Mouse (Mus musculus) midbrain, postnatal 0 days (tissue): ENCODE results near the gene Ica1l. TPM values are rescaled to one million over a fixed set of nuclear protein-coding genes. Genes with fewer than 3 reads are reported as not detected.

Experiments used
- ATAC-seq: fragments of 200-750 bp; cut with Nextera tagmentation; 2 replicates; pipeline ENCODE4 v1.8.0; 2017; ENCODE audit warnings: moderate number of reproducible peaks, mild to moderate bottlenecking, moderate TSS enrichment, moderate library complexity; ENCODE audit not compliant: low FRiP score
- DNase-seq: peaks from one replicate; pipeline ENCODE4 v3.0.0-alpha.2; 2015; ENCODE audit warnings: low spot score
- H3K27ac ChIP-seq: fragments of 300-500 bp; sonication (generic); 2 replicates; pipeline ENCODE4 v1.5.1; 2014; ENCODE audit warnings: low read depth, mild to moderate bottlenecking, low read length, mixed read lengths
- H3K27me3 ChIP-seq: fragments of 300-500 bp; sonication (generic); 2 replicates; pipeline ENCODE4 v1.6.1; 2014; ENCODE audit warnings: low read length, control low read depth, mixed read lengths; ENCODE audit not compliant: insufficient read depth
- H3K36me3 ChIP-seq: fragments of 300-500 bp; sonication (generic); 2 replicates; pipeline ENCODE4 v1.6.1; 2014; ENCODE audit warnings: low read length, control low read depth, mixed read lengths; ENCODE audit not compliant: insufficient read depth
- H3K4me1 ChIP-seq: fragments of 300-500 bp; sonication (generic); 2 replicates; pipeline ENCODE4 v1.6.1; 2014; ENCODE audit warnings: mild to moderate bottlenecking, control low read depth, antibody characterized with exemption, low read length, mixed read lengths; ENCODE audit not compliant: insufficient read depth
- H3K4me2 ChIP-seq: fragments of 300-500 bp; sonication (generic); 2 replicates; pipeline ENCODE4 v1.6.1; 2014; ENCODE audit warnings: low read depth, mild to moderate bottlenecking, low read length, mixed read lengths; ENCODE audit not compliant: poor library complexity, severe bottlenecking
- H3K4me3 ChIP-seq: fragments of 300-500 bp; sonication (generic); 2 replicates; pipeline ENCODE4 v1.5.1; 2014; ENCODE audit warnings: low read depth, mild to moderate bottlenecking, low read length, moderate library complexity
- H3K9ac ChIP-seq: fragments of 300-500 bp; sonication (generic); replicated peaks from 2 replicates; pipeline ENCODE4 v1.6.1; 2014; ENCODE audit warnings: mild to moderate bottlenecking, low read length, moderate library complexity, mixed read lengths; ENCODE audit not compliant: poor library complexity, severe bottlenecking
- H3K9me3 ChIP-seq: fragments of 300-500 bp; sonication (generic); 2 replicates; pipeline ENCODE4 v1.6.1; 2016; ENCODE audit warnings: low read length, control low read depth
- CTCF ChIP-seq: IDR thresholded peaks from 2 replicates; pipeline ENCODE4 v1.5.1; 2016; ENCODE audit warnings: antibody characterized with exemption, mild to moderate bottlenecking
- WGBS: fragments of 180-500 bp; shearing (Covaris S2); extraction: QIAGEN DNeasy Blood & Tissue Kit; methylation state at CpG from one replicate; pipeline ENCODE4 v1.1.7; 2014; 5-methylcytosine and 5-hydroxymethylcytosine counted together
- polyA plus RNA-seq: library from polyadenylated mRNA; unstranded; fragments of >200 nt; fragmentation: Nextera tagmentation; extraction: Ambion mirVana; gene quantifications from 2 replicates; pipeline ENCODE4 v1.2.1, GENCODE M21; 2015
- total RNA-seq: library from RNA; depleted of rRNA; stranded (reverse); fragments of >200 nt; gene quantifications from 2 replicates; pipeline ENCODE4 v1.2.3, GENCODE M21; 2014

Ica1l gene
- total and polyA plus RNA-seq, 2 experiments from 2014 or later: 63.8 to 79.4 TPM

GRCm38 (mm10) chr1:59959941-59960340, 83.0 kb downstream of the Ica1l start:
- TF ChIP-seq CTCF: no peak
- no peaks in the 10 kb centered on the region for H3K4me1 ChIP-seq
- H3K9me3 ChIP-seq: no peaks in the 10 kb centered on the region
- H3K4me2 ChIP-seq: no peak overlapping the region
- no peak overlapping the region for H3K4me3 ChIP-seq
- WGBS: 90% methylated on average over 1 of the region's 1 CpGs
- H3K9ac ChIP-seq: no peak overlapping the region
- DNase-seq: no peak
- H3K36me3 ChIP-seq: peaks cover 6% of the 10 kb centered on the region; the same call in 1 of the 2 replicates
- no peak for ATAC-seq
- H3K27ac ChIP-seq: no peak overlapping the region
- H3K27me3 ChIP-seq: no peaks in the 10 kb centered on the region

- Histone ChIP-seq H3K4me1 (no peaks in the 10 kb centered on the region), H3K4me3 (no peak overlapping the region), H3K4me2 (no peak overlapping the region), H3K36me3 (peaks cover 6% of the 10 kb centered on the region; the same call in 1 of the 2 replicates), H3K27me3 (no peaks in the 10 kb centered on the region), H3K9ac (no peak overlapping the region), H3K9me3 (no peaks in the 10 kb centered on the region), H3K27ac (no peak overlapping the region)
- ATAC-seq (no peak), DNase-seq (no peak)
- TF ChIP-seq CTCF: no peak
- WGBS: 92% methylated on average over 3 of the region's 3 CpGs
These were observed 85.8 kb downstream of the Ica1l start for GRCm38 (mm10) chr1:59957206-59957605.

- H3K27me3 ChIP-seq: no peaks in the 10 kb centered on the region
- H3K9ac ChIP-seq: no peak overlapping the region
- WGBS: 98% methylated on average over 4 of the region's 4 CpGs
- H3K4me2 ChIP-seq: no peak overlapping the region
- no peak for DNase-seq
- H3K9me3 ChIP-seq: no peaks in the 10 kb centered on the region
- H3K4me1 ChIP-seq: no peaks in the 10 kb centered on the region
- no peak overlapping the region for H3K4me3 ChIP-seq
- TF ChIP-seq CTCF: no peak
- peaks cover 8% of the 10 kb centered on the region; the same call in 1 of the 2 replicates for H3K36me3 ChIP-seq
- no peak for ATAC-seq
- H3K27ac ChIP-seq: no peak overlapping the region
These were observed 95.5 kb downstream of the Ica1l start for GRCm38 (mm10) chr1:59947509-59947908.

- no peak overlapping the region for H3K27ac ChIP-seq
- H3K4me3 ChIP-seq: no peak overlapping the region
- TF ChIP-seq CTCF: no peak
- H3K9me3 ChIP-seq: no peaks in the 10 kb centered on the region
- 71% methylated on average over 1 of the region's 1 CpGs for WGBS
- H3K36me3 ChIP-seq: peaks cover 6% of the 10 kb centered on the region; the same call in 1 of the 2 replicates
- H3K9ac ChIP-seq: no peak overlapping the region
- ATAC-seq: no peak
- no peak overlapping the region for H3K4me2 ChIP-seq
- no peaks in the 10 kb centered on the region for H3K4me1 ChIP-seq
- no peak for DNase-seq
- no peaks in the 10 kb centered on the region for H3K27me3 ChIP-seq
These were observed 97.0 kb downstream of the Ica1l start for GRCm38 (mm10) chr1:59945969-59946368.

GRCm38 (mm10) chr1:59943825-59944224, 99.2 kb downstream of the Ica1l start:
- no peak for TF ChIP-seq CTCF
- WGBS: 59% methylated on average over 5 of the region's 5 CpGs
- Histone ChIP-seq H3K4me2 (no peak overlapping the region), H3K9ac (no peak overlapping the region), H3K4me1 (no peaks in the 10 kb centered on the region), H3K36me3 (no peaks in the 10 kb centered on the region), H3K9me3 (no peaks in the 10 kb centered on the region), H3K4me3 (no peak overlapping the region), H3K27me3 (no peaks in the 10 kb centered on the region), H3K27ac (no peak overlapping the region)
- no peak for ATAC-seq
- no peak for DNase-seq

- H3K27ac ChIP-seq: no peak overlapping the region
- no peak overlapping the region for H3K4me3 ChIP-seq
- H3K4me2 ChIP-seq: no peak overlapping the region
- H3K36me3 ChIP-seq: no peaks in the 10 kb centered on the region
- H3K4me1 ChIP-seq: no peaks in the 10 kb centered on the region
- no peak for TF ChIP-seq CTCF
- H3K27me3 ChIP-seq: no peaks in the 10 kb centered on the region
- 82% methylated on average over 6 of the region's 6 CpGs for WGBS
- DNase-seq: no peak
- ATAC-seq: no peak
- H3K9ac ChIP-seq: no peak overlapping the region
- no peaks in the 10 kb centered on the region for H3K9me3 ChIP-seq
These were observed 100.8 kb downstream of the Ica1l start for GRCm38 (mm10) chr1:59942057-59942790.
